Mouse (Mus musculus) hindbrain, embryonic 15.5 days (tissue): ENCODE results near the gene Poln. TPM values are rescaled to one million over a fixed set of nuclear protein-coding genes. Genes with fewer than 3 reads are reported as not detected.

ENCODE experiments used
- ATAC-seq: fragments of 200-750 bp; cut with Nextera tagmentation; 2 replicates; pipeline ENCODE4 v1.8.0; 2017; ENCODE audit warnings: low read depth, moderate number of reproducible peaks, moderate TSS enrichment; ENCODE audit not compliant: low FRiP score
- H3K27ac ChIP-seq: fragments of 300-500 bp; sonication (generic); replicated peaks from 2 replicates; pipeline ENCODE4 v1.5.1; 2015; ENCODE audit warnings: mild to moderate bottlenecking, inconsistent platforms
- H3K27me3 ChIP-seq: fragments of 300-500 bp; sonication (generic); 2 replicates; pipeline ENCODE4 v1.6.1; 2015; ENCODE audit warnings: control low read depth, inconsistent platforms
- H3K36me3 ChIP-seq: fragments of 300-500 bp; sonication (generic); 2 replicates; pipeline ENCODE4 v1.6.1; 2015; ENCODE audit warnings: control low read depth, inconsistent platforms
- H3K4me1 ChIP-seq: fragments of 300-500 bp; sonication (generic); replicated peaks from 2 replicates; pipeline ENCODE4 v1.6.1; 2015; ENCODE audit warnings: control low read depth, inconsistent platforms
- H3K4me2 ChIP-seq: fragments of 300-500 bp; sonication (generic); 2 replicates; pipeline ENCODE4 v1.6.1; 2015; ENCODE audit warnings: moderate library complexity, mild to moderate bottlenecking, inconsistent platforms
- H3K4me3 ChIP-seq: fragments of 300-500 bp; sonication (generic); 2 replicates; pipeline ENCODE4 v1.5.1; 2015; ENCODE audit warnings: mild to moderate bottlenecking, inconsistent platforms
- H3K9ac ChIP-seq: fragments of 300-500 bp; sonication (generic); 2 replicates; pipeline ENCODE4 v1.6.1; 2015; ENCODE audit warnings: inconsistent platforms
- H3K9me3 ChIP-seq: fragments of 300-500 bp; sonication (generic); 2 replicates; pipeline ENCODE4 v1.6.1; 2016; ENCODE audit warnings: control low read depth, inconsistent platforms
- WGBS: fragments of 180-500 bp; shearing (Covaris S2); methylation state at CpG from one replicate; pipeline ENCODE4 v1.1.7; 2015; 5-methylcytosine and 5-hydroxymethylcytosine counted together
- polyA plus RNA-seq: library from polyadenylated mRNA; unstranded; fragments of >200 nt; fragmentation: Nextera tagmentation; extraction: Ambion mirVana; gene quantifications from 2 replicates; pipeline ENCODE4 v1.2.1, GENCODE M21; 2015

The Poln gene
- polyA plus RNA-seq, 1 experiment from 2014 or later: 0.77 TPM

- Histone ChIP-seq H3K4me3 (peak overlapping the region; percentile 99), H3K9ac (peak overlapping the region; percentile 83), H3K9me3 (no peaks in the 10 kb centered on the region), H3K27ac (peak overlapping the region; percentile 99), H3K4me2 (peak overlapping the region; percentile 85), H3K4me1 (peaks cover 45% of the 10 kb centered on the region), H3K36me3 (peaks cover 14% of the 10 kb centered on the region; the same call in 1 of the 2 replicates), H3K27me3 (no peaks in the 10 kb centered on the region)
- 64% methylated on average over 20 of the region's 20 CpGs for WGBS
- ATAC-seq: no peak
Measured at GRCm38 (mm10) chr5:33997829-33998504, 171.3 kb downstream of the Poln start.

GRCm38 (mm10) chr5:33997051-33997741 lies 172.1 kb downstream of the Poln start:
- Histone ChIP-seq H3K4me1 (peaks cover 41% of the 10 kb centered on the region), H3K4me3 (peak overlapping the region; percentile 99), H3K9ac (peak overlapping the region; percentile 83), H3K36me3 (peaks cover 14% of the 10 kb centered on the region; the same call in 1 of the 2 replicates), H3K27ac (peak overlapping the region; percentile 99), H3K9me3 (no peaks in the 10 kb centered on the region), H3K27me3 (no peaks in the 10 kb centered on the region), H3K4me2 (peak overlapping the region; percentile 85)
- under 1% methylated on average over 75 of the region's 80 CpGs for WGBS
- peak; percentile 16; the same call in 1 of the 2 replicates for ATAC-seq

- no peak for ATAC-seq
- H3K4me1 ChIP-seq: peaks cover 40% of the 10 kb centered on the region
- under 1% methylated on average over 49 of the region's 55 CpGs for WGBS
Measured at GRCm38 (mm10) chr5:33996694-33997045, 172.6 kb downstream of the Poln start.

GRCm38 (mm10) chr5:33995843-33996693 lies 173.2 kb downstream of the Poln start, which contains the start of gene Nat8l:
TSS of gene Nat8l (plus strand) at chr5:33995984.
- Histone ChIP-seq H3K4me3 (peak within 1 kb of the TSS; percentile 99), H3K27ac (peak within 1 kb of the TSS; percentile 99), H3K9ac (peak within 1 kb of the TSS; percentile 83), H3K4me2 (peak within 1 kb of the TSS; percentile 85), H3K4me1 (peaks cover 40% of the 10 kb centered on the region), H3K9me3 (no peaks in the 10 kb centered on the region), H3K36me3 (peaks cover 6% of the 10 kb centered on the region; the same call in 1 of the 2 replicates), H3K27me3 (no peaks in the 10 kb centered on the region)
- peak; percentile 92 for ATAC-seq
- under 1% methylated on average over 90 of the region's 90 CpGs for WGBS

More at GRCm38 (mm10) chr5:33996694-33997045, 172.6 kb downstream of the Poln start:
- peaks cover 9% of the 10 kb centered on the region; the same call in 1 of the 2 replicates for H3K36me3 ChIP-seq
- H3K4me2 ChIP-seq: peak overlapping the region; percentile 85
- H3K9me3 ChIP-seq: no peaks in the 10 kb centered on the region
- peak overlapping the region; percentile 83 for H3K9ac ChIP-seq
- H3K27ac ChIP-seq: peak overlapping the region; percentile 99
- H3K4me3 ChIP-seq: peak overlapping the region; percentile 99
- no peaks in the 10 kb centered on the region for H3K27me3 ChIP-seq

GRCm38 (mm10) chr5:33994671-33995625 lies 174.3 kb downstream of the Poln start:
- peak overlapping the region; percentile 99 for H3K4me3 ChIP-seq
- H3K9ac ChIP-seq: peak overlapping the region; percentile 83
- no peaks in the 10 kb centered on the region for H3K9me3 ChIP-seq
- H3K4me1 ChIP-seq: peaks cover 38% of the 10 kb centered on the region
- H3K36me3 ChIP-seq: no peaks in the 10 kb centered on the region
- no peaks in the 10 kb centered on the region for H3K27me3 ChIP-seq
- peak overlapping the region; percentile 99 for H3K27ac ChIP-seq
- peak; percentile 6; the same call in 1 of the 2 replicates for ATAC-seq
- H3K4me2 ChIP-seq: peak overlapping the region; percentile 85
- WGBS: 26% methylated on average over 28 of the region's 28 CpGs

GRCm38 (mm10) chr5:33983309-33984121 lies 185.7 kb downstream of the Poln start, which contains the start of gene Gm1673:
TSS of gene Gm1673 (plus strand) at chr5:33983433.
- Histone ChIP-seq H3K36me3 (peaks cover 16% of the 10 kb centered on the region; the same call in 1 of the 2 replicates), H3K9ac (peak within 1 kb of the TSS; percentile 69), H3K27me3 (no peaks in the 10 kb centered on the region), H3K4me3 (peak within 1 kb of the TSS; percentile 59), H3K4me1 (peaks cover 36% of the 10 kb centered on the region), H3K9me3 (no peaks in the 10 kb centered on the region), H3K27ac (peak within 1 kb of the TSS; percentile 97), H3K4me2 (peak within 1 kb of the TSS; percentile 86)
- WGBS: under 1% methylated on average over 86 of the region's 88 CpGs
- ATAC-seq: peak; percentile 91

- Histone ChIP-seq H3K36me3 (peaks cover 16% of the 10 kb centered on the region; the same call in 1 of the 2 replicates), H3K27ac (peak overlapping the region; percentile 97), H3K4me1 (peaks cover 36% of the 10 kb centered on the region), H3K27me3 (no peaks in the 10 kb centered on the region), H3K9ac (peak overlapping the region; percentile 69), H3K9me3 (no peaks in the 10 kb centered on the region), H3K4me2 (peak overlapping the region; percentile 86), H3K4me3 (peak overlapping the region; percentile 59)
- 3% methylated on average over 25 of the region's 26 CpGs for WGBS
- ATAC-seq: peak; percentile 65
Measured at GRCm38 (mm10) chr5:33982731-33983259, 186.5 kb downstream of the Poln start.

- 56% methylated on average over 3 of the region's 3 CpGs for WGBS
Measured at GRCm38 (mm10) chr5:33976267-33976666, 193.0 kb downstream of the Poln start.

GRCm38 (mm10) chr5:33974736-33975135 lies 194.5 kb downstream of the Poln start:
- 49% methylated on average over 2 of the region's 2 CpGs for WGBS
- no peak for ATAC-seq
- no peaks in the 10 kb centered on the region for H3K36me3 ChIP-seq

More at GRCm38 (mm10) chr5:33976267-33976666, 193.0 kb downstream of the Poln start:
- Histone ChIP-seq H3K4me2 (no peak overlapping the region), H3K27ac (no peak overlapping the region), H3K27me3 (no peaks in the 10 kb centered on the region), H3K36me3 (no peaks in the 10 kb centered on the region), H3K9ac (no peak overlapping the region), H3K9me3 (no peaks in the 10 kb centered on the region), H3K4me3 (no peak overlapping the region), H3K4me1 (no peaks in the 10 kb centered on the region)
- ATAC-seq: no peak

GRCm38 (mm10) chr5:33959382-33959781 lies 209.9 kb downstream of the Poln start:
- WGBS: 80% methylated on average over 4 of the region's 4 CpGs
- Histone ChIP-seq H3K9ac (no peak overlapping the region), H3K4me2 (no peak overlapping the region), H3K27me3 (no peaks in the 10 kb centered on the region), H3K9me3 (no peaks in the 10 kb centered on the region), H3K27ac (no peak overlapping the region), H3K4me1 (no peaks in the 10 kb centered on the region), H3K4me3 (no peak overlapping the region), H3K36me3 (no peaks in the 10 kb centered on the region)
- ATAC-seq: no peak

More at GRCm38 (mm10) chr5:33974736-33975135, 194.5 kb downstream of the Poln start:
- H3K9ac ChIP-seq: no peak overlapping the region
- H3K4me3 ChIP-seq: no peak overlapping the region
- no peak overlapping the region for H3K27ac ChIP-seq
- no peaks in the 10 kb centered on the region for H3K27me3 ChIP-seq
- no peak overlapping the region for H3K4me2 ChIP-seq
- H3K4me1 ChIP-seq: no peaks in the 10 kb centered on the region
- no peaks in the 10 kb centered on the region for H3K9me3 ChIP-seq
